In the genomic region with DNA sequence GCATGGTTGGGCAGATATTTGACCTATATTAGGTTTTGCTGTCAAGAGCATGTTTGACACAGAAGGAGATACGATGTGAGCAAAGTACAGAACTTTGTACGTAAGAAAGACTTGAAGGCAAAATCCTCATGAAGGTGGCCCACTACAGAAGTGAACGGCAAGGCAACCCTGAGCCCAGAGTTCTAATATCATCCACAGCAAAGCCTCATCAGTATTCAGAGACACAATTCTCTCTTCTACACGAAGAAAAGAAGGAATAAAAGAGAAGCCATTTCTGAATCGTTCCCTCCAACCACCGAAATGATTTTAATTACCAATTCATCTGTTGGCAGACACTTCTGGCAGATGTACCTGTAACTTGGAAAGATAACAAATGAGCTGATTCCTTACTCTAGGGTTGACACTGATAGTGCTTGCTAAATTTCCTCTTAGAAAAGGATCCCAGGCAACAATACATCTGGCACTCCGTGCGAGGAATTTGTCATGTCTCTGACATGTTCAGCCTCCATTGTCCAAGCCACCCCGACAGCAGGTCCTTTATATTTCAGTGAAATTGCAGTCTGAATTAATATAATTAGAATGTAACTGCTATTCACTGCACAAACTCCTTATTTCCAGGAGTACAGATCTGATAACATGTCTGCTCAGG, we compare ENCODE assay signal across 21 mouse cellular contexts.
DNase-seq lines count a peak whose midpoint lies in the region; ATAC-seq and TF ChIP-seq lines count a peak whose summit lies in the region.
"Had no signal": no experiment of that assay in that cellular context is flagged by ENCODE, and none has a peak within 500 bp of the region (broad histone marks: within the 10 kb centered on the region; RNA-seq: fewer than 3 reads in every experiment).

No protein-coding gene starts in this region.

- ATAC-seq in midbrain, embryonic 14.5 days (ENCODE audit: low FRiP score, low TSS enrichment), result no peak
- ATAC-seq in midbrain, embryonic 13.5 days, result no peak
- peak; percentile 89 for ATAC-seq in forebrain, postnatal 0 days
- ATAC-seq: CD4-positive, CD25-positive, alpha-beta regulatory T cell, adult 4 months; intestine, postnatal 0 days had no signal

- H3K4me3 ChIP-seq in midbrain, embryonic 14.5 days (replicated peaks; ENCODE audit: low read depth, low read length), result no peak overlapping the region
- H3K4me3 ChIP-seq in midbrain, embryonic 13.5 days (replicated peaks), result no peak overlapping the region
- no peak overlapping the region for H3K4me3 ChIP-seq in forebrain, postnatal 0 days (ENCODE audit: low read depth, low read length)
- H3K4me3 ChIP-seq: embryonic facial prominence, embryonic 15.5 days; erythroblast, embryonic 14.5 days; gastrocnemius, adult 2 months; heart, embryonic 13.5 days had no signal

- DNase-seq in cerebellum, postnatal 10 days, result peak; percentile 17 to 40
- no peak for DNase-seq in cerebellum, adult 9-10 months
- DNase-seq in heart, adult 11 months, result peak; percentile 29
- no peak for DNase-seq in heart, postnatal 14 days
- peak; percentile 19 for DNase-seq in midbrain, embryonic 14.5 days
- DNase-seq in forebrain, postnatal 0 days, result peak; percentile 59
- DNase-seq in heart, postnatal 25 days (ENCODE audit: low spot score), result no peak
- DNase-seq: adrenal gland, postnatal 10 days; B cell, adult 2 months; cerebellum, adult 18-20 months; embryo, embryonic 11 days; gastrocnemius, adult 2 months; gastrocnemius, postnatal 25 days; kidney, adult 8-10 months had no signal

- H3K4me1 ChIP-seq in midbrain, embryonic 14.5 days (ENCODE audit: control insufficient read depth, insufficient read depth, low read length), result peaks cover 14% of the 10 kb centered on the region
- H3K4me1 ChIP-seq in midbrain, embryonic 13.5 days (replicated peaks), result peaks cover 17% of the 10 kb centered on the region
- peaks cover 7% of the 10 kb centered on the region; the same call in 1 of the 2 replicates for H3K4me1 ChIP-seq in forebrain, postnatal 0 days (ENCODE audit: insufficient read depth)

- H3K27ac ChIP-seq in midbrain, embryonic 14.5 days (replicated peaks; ENCODE audit: low read depth, low read length), result no peak overlapping the region
- H3K27ac ChIP-seq in midbrain, embryonic 13.5 days, result no peak overlapping the region
- H3K27ac ChIP-seq in forebrain, postnatal 0 days (ENCODE audit: low read depth, low read length), result no peak overlapping the region; the same call in 1 of the 2 replicates
- H3K27ac ChIP-seq: embryonic facial prominence, embryonic 15.5 days; gastrocnemius, adult 2 months; heart, embryonic 13.5 days had no signal

- no peaks in the 10 kb centered on the region for H3K9me3 ChIP-seq in midbrain, embryonic 14.5 days (ENCODE audit: control insufficient read depth, low read length)
- H3K9me3 ChIP-seq in midbrain, embryonic 13.5 days, result no peaks in the 10 kb centered on the region
- H3K9me3 ChIP-seq in forebrain, postnatal 0 days (ENCODE audit: low read length), result no peaks in the 10 kb centered on the region
- H3K9me3 ChIP-seq: embryonic facial prominence, embryonic 15.5 days; heart, embryonic 13.5 days had no signal

- intact Hi-C loops in heart, postnatal 14 days (cut with DNase I), result no loop called here
- intact Hi-C loops in heart, postnatal 25 days (cut with DNase I), result no loop called here

- TF ChIP-seq CTCF in forebrain, postnatal 0 days (IDR thresholded peaks at IDR 0.05; ENCODE audit: low read depth), result no peak

- 68% methylated on average over 9 of the region's 9 CpGs for WGBS in midbrain, embryonic 14.5 days
- WGBS in midbrain, embryonic 13.5 days, result 76% methylated on average over 9 of the region's 9 CpGs
- WGBS in forebrain, postnatal 0 days, result 32% methylated on average over 9 of the region's 9 CpGs

- H3K36me3 ChIP-seq in midbrain, embryonic 14.5 days (ENCODE audit: control insufficient read depth, insufficient read depth, low read length), result no peaks in the 10 kb centered on the region
- no peaks in the 10 kb centered on the region for H3K36me3 ChIP-seq in midbrain, embryonic 13.5 days
- H3K36me3 ChIP-seq in forebrain, postnatal 0 days (ENCODE audit: insufficient read depth), result no peaks in the 10 kb centered on the region
- H3K36me3 ChIP-seq: embryonic facial prominence, embryonic 15.5 days; G1E; heart, embryonic 13.5 days had no signal

- H3K9ac ChIP-seq in midbrain, embryonic 14.5 days (replicated peaks; ENCODE audit: low read length), result no peak overlapping the region
- H3K9ac ChIP-seq in midbrain, embryonic 13.5 days (replicated peaks), result no peak overlapping the region
- H3K9ac ChIP-seq in forebrain, postnatal 0 days, result no peak overlapping the region
- H3K9ac ChIP-seq: embryonic facial prominence, embryonic 15.5 days; heart, embryonic 13.5 days had no signal

- H3K4me2 ChIP-seq in midbrain, embryonic 14.5 days (ENCODE audit: low read length), result no peak overlapping the region
- H3K4me2 ChIP-seq in midbrain, embryonic 13.5 days (replicated peaks), result no peak overlapping the region
- no peak overlapping the region for H3K4me2 ChIP-seq in forebrain, postnatal 0 days (ENCODE audit: low read depth)
- H3K4me2 ChIP-seq: embryonic facial prominence, embryonic 15.5 days; heart, embryonic 13.5 days had no signal

- H3K27me3 ChIP-seq in midbrain, embryonic 14.5 days (ENCODE audit: control insufficient read depth, insufficient read depth, low read length), result no peaks in the 10 kb centered on the region
- H3K27me3 ChIP-seq in midbrain, embryonic 13.5 days, result no peaks in the 10 kb centered on the region
- H3K27me3 ChIP-seq in forebrain, postnatal 0 days (ENCODE audit: insufficient read depth, low read length), result no peaks in the 10 kb centered on the region
- H3K27me3 ChIP-seq: embryonic facial prominence, embryonic 15.5 days; heart, embryonic 13.5 days had no signal

Comparison
In these comparisons a context has a peak if more than half of its experiments do, and no peak if none do; other contexts are left out.
1. DNase-seq: peak in cerebellum, postnatal 10 days (2 of 2), heart, adult 11 months (single experiment), midbrain, embryonic 14.5 days (single experiment) and forebrain, postnatal 0 days (single experiment); none in cerebellum, adult 9-10 months (single experiment), heart, postnatal 14 days (0 of 2) and heart, postnatal 25 days (single experiment).